Mouse (Mus musculus): ENCODE measurements around the gene Lrfn4. TPM values are rescaled to one million over a fixed set of nuclear protein-coding genes. Genes with fewer than 3 reads are reported as not detected.

Lrfn4 gene
- polyA plus RNA-seq, 1 experiment from 2014 or later = 0.28 TPM

GRCm38 (mm10) chr19:4578799-4579198 is 36.7 kb downstream of the Lrfn4 start:
- Histone ChIP-seq H3K4me1 (ENCODE audit: control insufficient read depth, low read depth, low read length) (peaks cover 5% of the 10 kb centered on the region; the same call in 1 of the 2 replicates), H3K36me3 (ENCODE audit: control insufficient read depth, insufficient read depth) (no peaks in the 10 kb centered on the region), H3K9me3 (replicated peaks; ENCODE audit: control insufficient read depth, low read length) (no peaks in the 10 kb centered on the region), H3K27ac (ENCODE audit: low read length) (peak overlapping the region; percentile 21), H3K4me2 (ENCODE audit: low read depth, low read length) (no peak overlapping the region), H3K9ac (ENCODE audit: low read depth, low read length) (no peak overlapping the region), H3K27me3 (ENCODE audit: control insufficient read depth, insufficient read depth, low read depth, low read length) (no peaks in the 10 kb centered on the region), H3K4me3 (ENCODE audit: low read depth, low read length) (no peak overlapping the region)
- peak; percentile 77 for ATAC-seq (ENCODE audit: low read depth)
- 63% methylated on average over 2 of the region's 2 CpGs for WGBS (ENCODE audit: insufficient replicate concordance)

GRCm38 (mm10) chr19:4573241-4573640 is 42.2 kb downstream of the Lrfn4 start:
- no peak overlapping the region for H3K9ac ChIP-seq (ENCODE audit: low read depth, low read length)
- H3K27me3 ChIP-seq (ENCODE audit: control insufficient read depth, insufficient read depth, low read depth, low read length) = no peaks in the 10 kb centered on the region
- no peak for ATAC-seq (ENCODE audit: low read depth)
- 75% methylated on average over 1 of the region's 1 CpGs for WGBS (ENCODE audit: insufficient replicate concordance)
- H3K4me2 ChIP-seq (ENCODE audit: low read depth, low read length) = no peak overlapping the region
- no peak overlapping the region for H3K4me3 ChIP-seq (ENCODE audit: low read depth, low read length)
- H3K27ac ChIP-seq (ENCODE audit: low read length) = no peak overlapping the region
- peaks cover 41% of the 10 kb centered on the region for H3K4me1 ChIP-seq (ENCODE audit: control insufficient read depth, low read depth, low read length)
- no peaks in the 10 kb centered on the region for H3K36me3 ChIP-seq (ENCODE audit: control insufficient read depth, insufficient read depth)
- no peaks in the 10 kb centered on the region for H3K9me3 ChIP-seq (replicated peaks; ENCODE audit: control insufficient read depth, low read length)

- Histone ChIP-seq H3K27me3 (ENCODE audit: control insufficient read depth, insufficient read depth, low read depth, low read length) (no peaks in the 10 kb centered on the region), H3K36me3 (ENCODE audit: control insufficient read depth, insufficient read depth) (no peaks in the 10 kb centered on the region), H3K9ac (ENCODE audit: low read depth, low read length) (no peak overlapping the region), H3K4me2 (ENCODE audit: low read depth, low read length) (no peak overlapping the region), H3K9me3 (replicated peaks; ENCODE audit: control insufficient read depth, low read length) (no peaks in the 10 kb centered on the region), H3K4me3 (ENCODE audit: low read depth, low read length) (no peak overlapping the region), H3K4me1 (ENCODE audit: control insufficient read depth, low read depth, low read length) (peaks cover 49% of the 10 kb centered on the region), H3K27ac (ENCODE audit: low read length) (no peak overlapping the region)
- no peak for ATAC-seq (ENCODE audit: low read depth)
- WGBS (ENCODE audit: insufficient replicate concordance) = 91% methylated on average over 8 of the region's 8 CpGs
Observed at GRCm38 (mm10) chr19:4572467-4572866, 43.0 kb downstream of the Lrfn4 start.

GRCm38 (mm10) chr19:4572061-4572460 is 43.4 kb downstream of the Lrfn4 start:
- ATAC-seq (ENCODE audit: low read depth) = no peak
- Histone ChIP-seq H3K4me2 (ENCODE audit: low read depth, low read length) (no peak overlapping the region), H3K4me3 (ENCODE audit: low read depth, low read length) (no peak overlapping the region), H3K27me3 (ENCODE audit: control insufficient read depth, insufficient read depth, low read depth, low read length) (no peaks in the 10 kb centered on the region), H3K9ac (ENCODE audit: low read depth, low read length) (no peak overlapping the region), H3K27ac (ENCODE audit: low read length) (peak overlapping the region; percentile 22; the same call in 1 of the 2 replicates), H3K36me3 (ENCODE audit: control insufficient read depth, insufficient read depth) (no peaks in the 10 kb centered on the region), H3K9me3 (replicated peaks; ENCODE audit: control insufficient read depth, low read length) (no peaks in the 10 kb centered on the region), H3K4me1 (ENCODE audit: control insufficient read depth, low read depth, low read length) (peaks cover 53% of the 10 kb centered on the region)
- WGBS (ENCODE audit: insufficient replicate concordance) = 66% methylated on average over 4 of the region's 4 CpGs

GRCm38 (mm10) chr19:4571658-4572057 is 43.8 kb downstream of the Lrfn4 start:
- 89% methylated on average over 1 of the region's 1 CpGs for WGBS (ENCODE audit: insufficient replicate concordance)
- H3K4me3 ChIP-seq (ENCODE audit: low read depth, low read length) = no peak overlapping the region
- H3K27ac ChIP-seq (ENCODE audit: low read length) = peak overlapping the region; percentile 22
- H3K9me3 ChIP-seq (replicated peaks; ENCODE audit: control insufficient read depth, low read length) = no peaks in the 10 kb centered on the region
- no peaks in the 10 kb centered on the region for H3K36me3 ChIP-seq (ENCODE audit: control insufficient read depth, insufficient read depth)
- no peaks in the 10 kb centered on the region for H3K27me3 ChIP-seq (ENCODE audit: control insufficient read depth, insufficient read depth, low read depth, low read length)
- H3K4me1 ChIP-seq (ENCODE audit: control insufficient read depth, low read depth, low read length) = peaks cover 57% of the 10 kb centered on the region
- H3K4me2 ChIP-seq (ENCODE audit: low read depth, low read length) = no peak overlapping the region
- ATAC-seq (ENCODE audit: low read depth) = no peak
- no peak overlapping the region for H3K9ac ChIP-seq (ENCODE audit: low read depth, low read length)

- Histone ChIP-seq H3K27me3 (ENCODE audit: control insufficient read depth, insufficient read depth, low read depth, low read length) (no peaks in the 10 kb centered on the region), H3K9me3 (replicated peaks; ENCODE audit: control insufficient read depth, low read length) (no peaks in the 10 kb centered on the region), H3K4me2 (ENCODE audit: low read depth, low read length) (no peak overlapping the region), H3K4me1 (ENCODE audit: control insufficient read depth, low read depth, low read length) (peaks cover 64% of the 10 kb centered on the region), H3K4me3 (ENCODE audit: low read depth, low read length) (no peak overlapping the region), H3K36me3 (ENCODE audit: control insufficient read depth, insufficient read depth) (no peaks in the 10 kb centered on the region), H3K9ac (ENCODE audit: low read depth, low read length) (0 out of 2 replicates have a peak overlapping the region, but pooled peaks have one; percentile 18), H3K27ac (ENCODE audit: low read length) (peak overlapping the region; percentile 99)
- 86% methylated on average over 6 of the region's 6 CpGs for WGBS (ENCODE audit: insufficient replicate concordance)
- no peak for ATAC-seq (ENCODE audit: low read depth)
Observed at GRCm38 (mm10) chr19:4570815-4571214, 44.7 kb downstream of the Lrfn4 start.

GRCm38 (mm10) chr19:4570237-4570613 is 45.2 kb downstream of the Lrfn4 start:
- WGBS (ENCODE audit: insufficient replicate concordance) = 75% methylated on average over 11 of the region's 11 CpGs
- Histone ChIP-seq H3K27me3 (ENCODE audit: control insufficient read depth, insufficient read depth, low read depth, low read length) (no peaks in the 10 kb centered on the region), H3K9ac (ENCODE audit: low read depth, low read length) (0 out of 2 replicates have a peak overlapping the region, but pooled peaks have one; percentile 67), H3K27ac (ENCODE audit: low read length) (peak overlapping the region; percentile 99), H3K4me1 (ENCODE audit: control insufficient read depth, low read depth, low read length) (peaks cover 67% of the 10 kb centered on the region), H3K9me3 (replicated peaks; ENCODE audit: control insufficient read depth, low read length) (no peaks in the 10 kb centered on the region), H3K4me2 (ENCODE audit: low read depth, low read length) (no peak overlapping the region), H3K4me3 (ENCODE audit: low read depth, low read length) (no peak overlapping the region), H3K36me3 (ENCODE audit: control insufficient read depth, insufficient read depth) (no peaks in the 10 kb centered on the region)
- no peak for ATAC-seq (ENCODE audit: low read depth)

GRCm38 (mm10) chr19:4569356-4570236 is 45.9 kb downstream of the Lrfn4 start:
- Histone ChIP-seq H3K4me2 (ENCODE audit: low read depth, low read length) (peak overlapping the region; percentile 60), H3K4me1 (ENCODE audit: control insufficient read depth, low read depth, low read length) (peaks cover 71% of the 10 kb centered on the region), H3K4me3 (ENCODE audit: low read depth, low read length) (peak overlapping the region; percentile 22; the same call in 1 of the 2 replicates), H3K27me3 (ENCODE audit: control insufficient read depth, insufficient read depth, low read depth, low read length) (no peaks in the 10 kb centered on the region), H3K27ac (ENCODE audit: low read length) (peak overlapping the region; percentile 99), H3K9ac (ENCODE audit: low read depth, low read length) (peak overlapping the region; percentile 67), H3K9me3 (replicated peaks; ENCODE audit: control insufficient read depth, low read length) (no peaks in the 10 kb centered on the region), H3K36me3 (ENCODE audit: control insufficient read depth, insufficient read depth) (no peaks in the 10 kb centered on the region)
- WGBS (ENCODE audit: insufficient replicate concordance) = 64% methylated on average over 17 of the region's 17 CpGs
- ATAC-seq (ENCODE audit: low read depth) = no peak

- Histone ChIP-seq H3K36me3 (ENCODE audit: control insufficient read depth, insufficient read depth) (no peaks in the 10 kb centered on the region), H3K4me1 (ENCODE audit: control insufficient read depth, low read depth, low read length) (peaks cover 76% of the 10 kb centered on the region), H3K4me3 (ENCODE audit: low read depth, low read length) (peak overlapping the region; percentile 22; the same call in 1 of the 2 replicates), H3K27ac (ENCODE audit: low read length) (peak overlapping the region; percentile 99), H3K9ac (ENCODE audit: low read depth, low read length) (peak overlapping the region; percentile 67), H3K27me3 (ENCODE audit: control insufficient read depth, insufficient read depth, low read depth, low read length) (no peaks in the 10 kb centered on the region), H3K9me3 (replicated peaks; ENCODE audit: control insufficient read depth, low read length) (no peaks in the 10 kb centered on the region), H3K4me2 (ENCODE audit: low read depth, low read length) (peak overlapping the region; percentile 60)
- 12% methylated on average over 4 of the region's 4 CpGs for WGBS (ENCODE audit: insufficient replicate concordance)
- peak; percentile 90 for ATAC-seq (ENCODE audit: low read depth)
Observed at GRCm38 (mm10) chr19:4568832-4569231, 46.6 kb downstream of the Lrfn4 start.
